In genomic region chr10:83805201-83805718, GRCm38 (mm10) we compare ENCODE assay signal across 7 mouse cellular contexts.
DNase-seq lines count a peak whose midpoint lies in the region; ATAC-seq and TF ChIP-seq lines count a peak whose summit lies in the region.

No protein-coding gene starts in this region.

- no peaks in the 10 kb centered on the region for H3K9me3 ChIP-seq in embryonic facial prominence, embryonic 10.5 days
- H3K9me3 ChIP-seq in hindbrain, postnatal 0 days (ENCODE audit: low read length), result no peaks in the 10 kb centered on the region
- no peaks in the 10 kb centered on the region for H3K9me3 ChIP-seq in liver, embryonic 13.5 days (replicated peaks)
- H3K9me3 ChIP-seq in neural tube, embryonic 13.5 days, result no peaks in the 10 kb centered on the region

- H3K4me3 ChIP-seq in embryonic facial prominence, embryonic 10.5 days, result peak overlapping the region; percentile 21; the same call in 1 of the 2 replicates
- no peak overlapping the region for H3K4me3 ChIP-seq in hindbrain, postnatal 0 days (ENCODE audit: low read length)
- no peak overlapping the region for H3K4me3 ChIP-seq in liver, embryonic 13.5 days (replicated peaks)
- no peak overlapping the region for H3K4me3 ChIP-seq in neural tube, embryonic 13.5 days

- no peak for ATAC-seq in hindbrain, postnatal 0 days
- ATAC-seq in liver, embryonic 13.5 days (ENCODE audit: low read depth), result 0 out of 2 replicates have a peak, but pooled peaks have one; percentile 26
- peak; percentile 74 for ATAC-seq in neural tube, embryonic 13.5 days (ENCODE audit: low read depth)

- H3K4me1 ChIP-seq in embryonic facial prominence, embryonic 10.5 days, result peaks cover 24% of the 10 kb centered on the region
- H3K4me1 ChIP-seq in hindbrain, postnatal 0 days (ENCODE audit: insufficient read depth, low read length), result no peaks in the 10 kb centered on the region
- peaks cover 7% of the 10 kb centered on the region; the same call in 1 of the 2 replicates for H3K4me1 ChIP-seq in liver, embryonic 13.5 days (replicated peaks)
- H3K4me1 ChIP-seq in neural tube, embryonic 13.5 days (replicated peaks), result peaks cover 30% of the 10 kb centered on the region

- H3K36me3 ChIP-seq in embryonic facial prominence, embryonic 10.5 days (replicated peaks), result no peaks in the 10 kb centered on the region
- H3K36me3 ChIP-seq in hindbrain, postnatal 0 days (ENCODE audit: insufficient read depth, low read length), result no peaks in the 10 kb centered on the region
- no peaks in the 10 kb centered on the region for H3K36me3 ChIP-seq in liver, embryonic 13.5 days
- H3K36me3 ChIP-seq in neural tube, embryonic 13.5 days, result no peaks in the 10 kb centered on the region

- 35% methylated on average over 11 of the region's 11 CpGs for WGBS in embryonic facial prominence, embryonic 10.5 days
- 39% methylated on average over 11 of the region's 11 CpGs for WGBS in hindbrain, postnatal 0 days
- 10% methylated on average over 11 of the region's 11 CpGs for WGBS in liver, embryonic 13.5 days (ENCODE audit: insufficient replicate concordance)
- 37% methylated on average over 11 of the region's 11 CpGs for WGBS in neural tube, embryonic 13.5 days

- no peak overlapping the region for H3K4me2 ChIP-seq in hindbrain, postnatal 0 days (ENCODE audit: low read depth, low read length)
- no peak overlapping the region for H3K4me2 ChIP-seq in liver, embryonic 13.5 days
- H3K4me2 ChIP-seq in neural tube, embryonic 13.5 days, result peak overlapping the region; percentile 18

- no peaks in the 10 kb centered on the region for H3K27me3 ChIP-seq in embryonic facial prominence, embryonic 10.5 days (replicated peaks; ENCODE audit: low read depth, poor library complexity, severe bottlenecking)
- no peaks in the 10 kb centered on the region for H3K27me3 ChIP-seq in hindbrain, postnatal 0 days (ENCODE audit: insufficient read depth, low read length)
- H3K27me3 ChIP-seq in liver, embryonic 13.5 days, result no peaks in the 10 kb centered on the region
- H3K27me3 ChIP-seq in neural tube, embryonic 13.5 days, result no peaks in the 10 kb centered on the region

- no peak overlapping the region for H3K9ac ChIP-seq in hindbrain, postnatal 0 days (replicated peaks; ENCODE audit: low read length)
- no peak overlapping the region for H3K9ac ChIP-seq in liver, embryonic 13.5 days
- no peak overlapping the region for H3K9ac ChIP-seq in neural tube, embryonic 13.5 days

- DNase-seq in embryonic facial prominence, embryonic 10.5 days (ENCODE audit: low spot score), result peak; percentile 72
- DNase-seq in forelimb bud, embryonic 11.5 days (ENCODE audit: low read depth, low spot score), result peak; percentile 47
- peak; percentile 34 for DNase-seq in hindbrain, postnatal 0 days (ENCODE audit: low spot score)
- no peak for DNase-seq in liver, embryonic 13.5 days
- no peak for DNase-seq in ovary, postnatal 36 days (ENCODE audit: low spot score)
- DNase-seq in testis, postnatal 10 days (ENCODE audit: low spot score), result no peak

- no peak for TF ChIP-seq CTCF in hindbrain, postnatal 0 days (IDR thresholded peaks at IDR 0.05; ENCODE audit: low read depth)

- H3K27ac ChIP-seq in embryonic facial prominence, embryonic 10.5 days (replicated peaks), result peak overlapping the region; percentile 68
- no peak overlapping the region for H3K27ac ChIP-seq in hindbrain, postnatal 0 days
- no peak overlapping the region for H3K27ac ChIP-seq in liver, embryonic 13.5 days
- H3K27ac ChIP-seq in neural tube, embryonic 13.5 days (replicated peaks), result peak overlapping the region; percentile 66

Comparison
In these comparisons a context has a peak if more than half of its experiments do, and no peak if none do; other contexts are left out.
1. DNase-seq: peak in embryonic facial prominence, embryonic 10.5 days (single experiment), forelimb bud, embryonic 11.5 days (single experiment) and hindbrain, postnatal 0 days (single experiment); none in liver, embryonic 13.5 days (single experiment), ovary, postnatal 36 days (single experiment) and testis, postnatal 10 days (single experiment).
2. H3K27ac ChIP-seq: peak in embryonic facial prominence, embryonic 10.5 days (single experiment) and neural tube, embryonic 13.5 days (single experiment); none in hindbrain, postnatal 0 days (single experiment) and liver, embryonic 13.5 days (single experiment).